Mouse (Mus musculus) E14TG2a.4 (cell line): ENCODE measurements at regions not wholly inside any gene's neighbourhood (a gene's known extent, or its start where the extent isn't known, plus 50 kb on each side); places are given as distances from the start of the nearest gene placed in this dataset.

Experiments used
- H3K27me3 ChIP-seq: 2 replicates; pipeline ENCODE4 v1.6.1; 2014; ENCODE audit warnings: low read length, control low read depth; ENCODE audit not compliant: insufficient read depth
- H3K36me3 ChIP-seq: 2 replicates; pipeline ENCODE4 v1.6.1; 2014; ENCODE audit warnings: low read length, control low read depth; ENCODE audit not compliant: insufficient read depth
- H3K4me1 ChIP-seq: replicated peaks from 2 replicates; pipeline ENCODE4 v1.6.1; 2014; ENCODE audit warnings: low read depth, low read length, control low read depth
- H3K4me3 ChIP-seq: replicated peaks from 2 replicates; pipeline ENCODE4 v1.5.1; 2014; ENCODE audit warnings: mild to moderate bottlenecking, low read length
- H3K9me3 ChIP-seq: 2 replicates; pipeline ENCODE4 v1.6.1; 2014; ENCODE audit warnings: low read length, control low read depth
- CTCF ChIP-seq: conservative IDR thresholded peaks from 2 replicates; pipeline ENCODE4 v1.5.1; 2014; ENCODE audit warnings: low read length
- NANOG ChIP-seq: IDR thresholded peaks from 2 replicates; pipeline ENCODE4 v1.6.1; 2014; ENCODE audit warnings: borderline replicate concordance, low read length, mixed read lengths
- POU5F1 ChIP-seq: IDR thresholded peaks from 2 replicates; pipeline ENCODE4 v1.6.1; 2014; ENCODE audit warnings: low read length, borderline replicate concordance

- TF ChIP-seq CTCF, result no peak
- TF ChIP-seq NANOG, result no peak
- TF ChIP-seq POU5F1, result no peak
- no peak overlapping the region for H3K4me3 ChIP-seq
- no peaks in the 10 kb centered on the region for H3K9me3 ChIP-seq
- peaks cover 11% of the 10 kb centered on the region; the same call in 1 of the 2 replicates for H3K4me1 ChIP-seq
- H3K36me3 ChIP-seq, result no peaks in the 10 kb centered on the region
- H3K27me3 ChIP-seq, result no peaks in the 10 kb centered on the region
Observed at GRCm38 (mm10) chr10:99441014-99441413, 178.0 kb downstream of the Dusp6 start.

GRCm38 (mm10) chr10:99441931-99442330 is 178.9 kb downstream of the Dusp6 start:
- H3K27me3 ChIP-seq, result no peaks in the 10 kb centered on the region
- peaks cover 11% of the 10 kb centered on the region; the same call in 1 of the 2 replicates for H3K4me1 ChIP-seq
- H3K9me3 ChIP-seq, result no peaks in the 10 kb centered on the region
- no peak for TF ChIP-seq CTCF
- no peak for TF ChIP-seq NANOG
- no peaks in the 10 kb centered on the region for H3K36me3 ChIP-seq
- no peak overlapping the region for H3K4me3 ChIP-seq

- Histone ChIP-seq H3K4me1 (peaks cover 11% of the 10 kb centered on the region; the same call in 1 of the 2 replicates), H3K9me3 (no peaks in the 10 kb centered on the region), H3K27me3 (no peaks in the 10 kb centered on the region), H3K36me3 (no peaks in the 10 kb centered on the region), H3K4me3 (no peak overlapping the region)
- TF ChIP-seq CTCF (no peak), NANOG (no peak), POU5F1 (no peak)
Observed at GRCm38 (mm10) chr10:99443453-99444170, 180.6 kb downstream of the Dusp6 start.

GRCm38 (mm10) chr10:99450714-99451625 is 187.9 kb downstream of the Dusp6 start:
- Histone ChIP-seq H3K4me3 (no peak overlapping the region), H3K9me3 (peaks cover 15% of the 10 kb centered on the region; the same call in 1 of the 2 replicates), H3K27me3 (no peaks in the 10 kb centered on the region), H3K4me1 (no peaks in the 10 kb centered on the region), H3K36me3 (no peaks in the 10 kb centered on the region)
- TF ChIP-seq NANOG (no peak), POU5F1 (no peak), CTCF (no peak)

GRCm38 (mm10) chr10:99451639-99452417 is 188.8 kb downstream of the Dusp6 start:
- H3K4me1 ChIP-seq, result no peaks in the 10 kb centered on the region
- TF ChIP-seq CTCF, result no peak
- TF ChIP-seq POU5F1, result no peak
- no peak for TF ChIP-seq NANOG
- H3K9me3 ChIP-seq, result peaks cover 15% of the 10 kb centered on the region; the same call in 1 of the 2 replicates
- H3K4me3 ChIP-seq, result no peak overlapping the region
- H3K27me3 ChIP-seq, result no peaks in the 10 kb centered on the region
- no peaks in the 10 kb centered on the region for H3K36me3 ChIP-seq

GRCm38 (mm10) chr10:99456180-99456579 is 193.1 kb downstream of the Dusp6 start:
- no peak overlapping the region for H3K4me3 ChIP-seq
- H3K4me1 ChIP-seq, result peaks cover 23% of the 10 kb centered on the region
- H3K36me3 ChIP-seq, result no peaks in the 10 kb centered on the region
- TF ChIP-seq CTCF, result no peak
- TF ChIP-seq NANOG, result no peak
- no peak for TF ChIP-seq POU5F1
- no peaks in the 10 kb centered on the region for H3K27me3 ChIP-seq
- peaks cover 5% of the 10 kb centered on the region; the same call in 1 of the 2 replicates for H3K9me3 ChIP-seq

- no peak overlapping the region for H3K4me3 ChIP-seq
- no peak for TF ChIP-seq CTCF
- no peak for TF ChIP-seq POU5F1
- no peak for TF ChIP-seq NANOG
Observed at GRCm38 (mm10) chr10:99458047-99458446, 195.0 kb downstream of the Dusp6 start.

GRCm38 (mm10) chr10:99459171-99459660 is 196.2 kb downstream of the Dusp6 start:
- no peak for TF ChIP-seq POU5F1
- no peak for TF ChIP-seq NANOG
- TF ChIP-seq CTCF, result no peak
- Histone ChIP-seq H3K4me3 (no peak overlapping the region), H3K4me1 (peaks cover 40% of the 10 kb centered on the region), H3K36me3 (no peaks in the 10 kb centered on the region), H3K27me3 (no peaks in the 10 kb centered on the region), H3K9me3 (no peaks in the 10 kb centered on the region)

More at GRCm38 (mm10) chr10:99458047-99458446, 195.0 kb downstream of the Dusp6 start:
- H3K9me3 ChIP-seq, result no peaks in the 10 kb centered on the region
- H3K36me3 ChIP-seq, result no peaks in the 10 kb centered on the region
- H3K4me1 ChIP-seq, result peaks cover 39% of the 10 kb centered on the region
- H3K27me3 ChIP-seq, result no peaks in the 10 kb centered on the region
